Mouse (Mus musculus): ENCODE measurements around the gene Fam217b.
A peak's percentile ranks its signal among the peaks of the same experiment; 100 is the strongest.

Gene Fam217b

GRCm38 (mm10) chr2:178414261-178415149 lies at the start of gene Fam217b, which contains the start of gene Ppp1r3d:
Gene Fam217b, plus strand, starts transcription at chr2:178414524.
Gene Ppp1r3d, minus strand, starts transcription at chr2:178414472.
- DNase-seq (ENCODE audit: low spot score) = peak; percentile 79

GRCm38 (mm10) chr2:178407053-178407815 lies 7.1 kb upstream of the Fam217b start, which contains the start of gene Sycp2:
Gene Sycp2, minus strand, starts transcription at chr2:178407685.
- no peak for DNase-seq (ENCODE audit: low spot score)

- peak; percentile 81 for DNase-seq (ENCODE audit: low spot score)
These were observed 5.3 kb upstream of the Fam217b start for GRCm38 (mm10) chr2:178409024-178409423.

GRCm38 (mm10) chr2:178410286-178410685 lies 4.0 kb upstream of the Fam217b start:
- peak; percentile 83 for DNase-seq (ENCODE audit: low spot score)

GRCm38 (mm10) chr2:178412598-178412997 lies 1.7 kb upstream of the Fam217b start:
- peak; percentile 86 for DNase-seq (ENCODE audit: low spot score)

- no peak for DNase-seq (ENCODE audit: low spot score)
These were observed 1.2 kb upstream of the Fam217b start for GRCm38 (mm10) chr2:178413081-178413480.

GRCm38 (mm10) chr2:178413481-178414260 lies 653 bp upstream of the Fam217b start:
- DNase-seq (ENCODE audit: low spot score) = no peak

- no peak for DNase-seq (ENCODE audit: low spot score)
These were observed 775 bp downstream of the Fam217b start for GRCm38 (mm10) chr2:178415150-178415448.

GRCm38 (mm10) chr2:178416427-178416826 lies 2.1 kb downstream of the Fam217b start:
- peak; percentile 65 for DNase-seq (ENCODE audit: low spot score)

- DNase-seq (ENCODE audit: low spot score) = no peak
These were observed 2.6 kb downstream of the Fam217b start for GRCm38 (mm10) chr2:178416970-178417369.

GRCm38 (mm10) chr2:178420576-178420975 lies 6.3 kb downstream of the Fam217b start:
- no peak for DNase-seq (ENCODE audit: low spot score)

- no peak for DNase-seq (ENCODE audit: low spot score)
These were observed 7.3 kb downstream of the Fam217b start for GRCm38 (mm10) chr2:178421603-178422002.

- no peak for DNase-seq (ENCODE audit: low spot score)
These were observed 7.9 kb downstream of the Fam217b start for GRCm38 (mm10) chr2:178422186-178422585.

- no peak for DNase-seq (ENCODE audit: low spot score)
These were observed 8.9 kb downstream of the Fam217b start for GRCm38 (mm10) chr2:178423223-178423622.

GRCm38 (mm10) chr2:178426229-178426628 lies 11.9 kb downstream of the Fam217b start:
- DNase-seq (ENCODE audit: low spot score) = peak; percentile 87

GRCm38 (mm10) chr2:178427181-178427580 lies 12.9 kb downstream of the Fam217b start:
- DNase-seq (ENCODE audit: low spot score) = no peak

- DNase-seq (ENCODE audit: low spot score) = no peak
These were observed 13.9 kb downstream of the Fam217b start for GRCm38 (mm10) chr2:178428183-178428582.

GRCm38 (mm10) chr2:178428676-178429075 lies 14.4 kb downstream of the Fam217b start:
- DNase-seq (ENCODE audit: low spot score) = no peak

- no peak for DNase-seq (ENCODE audit: low spot score)
These were observed 15.1 kb downstream of the Fam217b start for GRCm38 (mm10) chr2:178429426-178429825.

- no peak for DNase-seq (ENCODE audit: low spot score)
These were observed 15.9 kb downstream of the Fam217b start, which contains the start of gene Cdh26 for GRCm38 (mm10) chr2:178430231-178430630. Gene Cdh26, plus strand, starts transcription at chr2:178430531.

GRCm38 (mm10) chr2:178433495-178433894 lies 19.2 kb downstream of the Fam217b start:
- no peak for DNase-seq (ENCODE audit: low spot score)

- DNase-seq (ENCODE audit: low spot score) = no peak
These were observed 19.6 kb downstream of the Fam217b start for GRCm38 (mm10) chr2:178433903-178434302.

Data from adipocyte (in vitro differentiated cells).